Mouse (Mus musculus): ENCODE results near the gene Ctsh.

Gene Ctsh

GRCm38 (mm10) chr9:90113651-90114566 is 60.0 kb downstream of the Ctsh start:
- DNase-seq: peak; percentile 83 to 89

DNA sequence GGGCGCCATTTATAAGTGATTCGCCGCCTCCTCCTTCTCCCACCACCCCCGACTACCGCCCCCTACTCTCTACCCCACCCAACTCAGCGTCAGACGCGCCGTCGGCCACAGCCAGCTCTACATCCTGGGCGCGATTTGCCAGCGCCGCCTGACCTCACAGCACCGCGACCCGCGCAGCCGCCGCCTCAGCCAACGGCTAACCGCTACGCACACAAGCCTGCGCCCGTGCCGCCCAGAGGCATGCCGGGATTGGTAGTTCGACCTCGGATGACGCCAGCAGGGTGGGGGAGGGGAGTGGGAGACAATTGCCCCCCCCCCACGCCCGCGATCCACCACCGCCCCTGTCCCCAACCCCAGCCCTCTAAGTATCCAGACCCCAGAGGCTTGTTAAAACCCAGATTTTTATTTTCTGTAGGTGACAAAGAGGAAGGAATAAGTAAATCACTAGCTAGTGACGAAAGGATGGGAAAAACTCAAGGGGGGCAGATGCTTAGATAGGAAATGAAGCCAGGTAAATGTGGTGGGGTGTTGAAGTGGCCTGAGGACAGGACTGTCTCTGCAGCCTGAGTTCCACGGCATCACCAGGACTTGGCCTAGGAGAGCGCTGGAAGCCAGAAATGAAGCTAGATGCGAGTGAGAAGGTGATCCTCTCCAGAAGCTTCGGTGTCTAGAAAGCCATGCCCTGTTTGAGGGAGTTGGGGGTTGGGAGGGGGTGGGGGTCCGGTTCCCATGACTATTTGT is 60.8 kb downstream of the Ctsh start, which contains the start of gene Morf4l1:
Gene Morf4l1 (minus strand): TSS at position 208 of the 741 bp plus-strand sequence.
- peak; percentile 97 for DNase-seq

DNA sequence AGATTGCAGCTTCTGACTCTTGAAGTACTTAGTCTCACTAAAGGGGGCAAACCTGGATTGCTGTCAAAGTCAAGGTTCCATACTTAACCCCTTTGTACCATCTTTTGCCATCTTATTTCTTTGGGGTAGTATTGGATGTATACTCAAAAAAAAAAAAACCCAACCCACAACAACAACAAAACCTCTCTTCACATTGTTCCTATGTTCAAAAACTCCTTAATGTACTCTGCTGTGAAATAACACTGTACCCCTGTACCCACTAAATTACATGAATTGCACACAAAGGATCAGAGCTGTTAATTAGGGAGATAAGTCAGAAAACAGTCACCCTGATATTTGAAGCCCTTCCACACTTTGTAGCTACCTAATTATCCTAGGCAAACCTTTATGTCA is 61.4 kb downstream of the Ctsh start:
- no peak for DNase-seq

DNA sequence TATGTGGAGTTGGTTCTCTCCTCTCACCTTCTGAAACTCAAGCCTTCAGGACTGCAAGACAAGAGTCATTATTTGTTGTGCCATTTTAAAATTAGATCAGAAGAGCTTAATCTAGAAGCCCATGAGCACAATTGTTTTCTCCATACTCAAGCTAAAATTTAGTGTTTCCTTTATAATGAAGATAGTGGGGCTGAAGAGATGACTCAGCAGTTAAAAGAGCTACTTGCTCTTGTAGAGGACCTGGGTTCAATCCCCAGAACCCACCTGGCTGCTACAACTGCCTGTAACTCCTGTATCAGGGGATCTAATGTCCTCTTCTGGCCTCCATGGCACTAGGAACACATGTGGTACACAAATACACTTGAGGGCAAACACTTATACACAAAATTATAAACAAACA is 63.3 kb downstream of the Ctsh start:
- no peak for DNase-seq

DNA sequence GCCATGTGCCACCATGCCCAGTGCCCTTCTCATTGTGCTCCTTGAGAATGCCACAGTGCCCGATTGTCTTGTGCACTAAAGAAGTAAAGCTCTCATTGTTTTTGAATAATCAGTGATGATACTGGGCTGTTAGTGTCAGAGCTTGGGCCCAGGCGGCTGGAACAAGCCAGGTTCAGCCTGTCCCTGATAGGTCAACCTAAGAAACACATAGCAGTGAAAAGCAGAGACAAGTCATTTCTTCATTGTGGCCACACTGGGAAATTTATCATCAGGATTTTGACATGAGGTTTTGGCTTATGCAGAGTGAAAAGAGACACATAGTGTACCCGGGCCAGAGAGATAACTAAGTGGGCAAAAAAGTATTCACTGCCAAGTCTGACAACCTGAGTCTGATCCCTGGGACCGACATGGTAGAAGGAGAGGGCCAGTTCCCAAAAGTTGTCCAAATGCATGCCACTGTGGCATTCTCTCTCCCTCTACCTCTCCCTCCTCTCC is 68.3 kb downstream of the Ctsh start:
- no peak for DNase-seq

DNA sequence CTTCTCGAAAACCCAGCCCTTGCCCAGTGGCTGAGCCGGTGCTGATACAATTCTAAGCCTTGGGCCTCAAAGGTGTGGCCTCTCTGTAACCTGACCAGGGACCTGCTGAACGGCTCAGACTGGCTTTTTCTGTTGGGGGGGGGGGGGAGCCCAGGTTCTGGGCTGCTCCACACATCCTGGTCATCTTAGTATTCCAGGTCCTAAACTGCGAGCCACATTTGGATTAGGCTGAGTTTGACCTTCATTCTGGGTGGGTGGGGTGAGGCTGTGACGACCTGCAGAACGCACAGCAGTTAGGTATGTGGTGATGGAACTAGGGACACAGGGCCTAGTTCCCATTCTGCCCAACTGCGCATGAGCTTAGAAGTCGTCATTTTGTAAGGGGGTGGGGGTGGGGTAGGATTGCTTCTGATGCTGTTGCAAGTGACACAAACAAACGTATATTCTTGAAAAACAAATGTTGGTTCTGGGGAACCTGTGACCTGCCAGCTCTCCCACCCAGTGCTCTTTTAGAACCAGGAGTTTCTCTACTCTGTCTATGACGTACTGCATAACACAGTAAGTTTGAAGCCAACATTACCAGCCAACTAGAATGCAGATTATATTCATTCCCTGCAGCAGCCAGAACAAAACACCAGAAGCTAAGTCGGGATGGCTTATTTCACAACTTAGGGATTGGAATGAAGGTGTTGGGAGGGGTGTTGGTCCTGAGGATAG is 70.4 kb downstream of the Ctsh start:
- no peak for DNase-seq

GRCm38 (mm10) chr9:90124873-90125245 is 70.9 kb downstream of the Ctsh start:
- DNase-seq: no peak

All from thymus, adult 18-20 months (tissue).